Mouse (Mus musculus) lung, postnatal 10 days (tissue): ENCODE data around the gene Dgcr8.

ENCODE experiments used
- DNase-seq: peaks from one replicate; pipeline ENCODE4 v3.0.0; 2021

The Dgcr8 gene

DNA sequence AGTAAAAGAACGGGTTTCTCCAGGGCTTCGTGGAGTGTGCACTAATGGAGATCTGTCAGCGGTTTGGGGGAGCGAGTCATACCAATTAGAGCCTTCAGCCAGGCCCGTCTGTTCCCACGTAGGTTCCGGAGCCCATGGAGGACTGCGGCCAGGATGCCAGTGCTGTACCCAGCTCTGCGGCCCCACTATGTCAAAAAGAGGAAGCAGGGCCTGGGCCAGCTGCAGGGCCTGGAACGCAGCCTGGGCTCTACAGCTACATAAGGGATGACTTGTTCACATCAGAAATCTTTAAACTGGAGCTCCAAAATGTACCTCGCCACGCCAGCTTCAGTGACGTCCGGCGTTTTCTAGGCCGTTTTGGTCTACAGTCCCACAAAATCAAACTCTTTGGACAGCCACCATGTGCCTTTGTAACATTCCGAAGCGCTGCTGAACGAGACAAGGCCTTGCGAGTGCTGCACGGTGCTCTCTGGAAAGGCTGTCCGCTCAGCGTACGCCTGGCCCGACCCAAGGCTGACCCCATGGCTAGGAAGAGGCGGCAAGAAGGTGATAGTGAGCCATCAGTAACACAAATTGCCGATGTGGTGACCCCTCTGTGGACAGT lies 39.6 kb downstream of the Dgcr8 start:
- peak; percentile 41 for DNase-seq

DNA sequence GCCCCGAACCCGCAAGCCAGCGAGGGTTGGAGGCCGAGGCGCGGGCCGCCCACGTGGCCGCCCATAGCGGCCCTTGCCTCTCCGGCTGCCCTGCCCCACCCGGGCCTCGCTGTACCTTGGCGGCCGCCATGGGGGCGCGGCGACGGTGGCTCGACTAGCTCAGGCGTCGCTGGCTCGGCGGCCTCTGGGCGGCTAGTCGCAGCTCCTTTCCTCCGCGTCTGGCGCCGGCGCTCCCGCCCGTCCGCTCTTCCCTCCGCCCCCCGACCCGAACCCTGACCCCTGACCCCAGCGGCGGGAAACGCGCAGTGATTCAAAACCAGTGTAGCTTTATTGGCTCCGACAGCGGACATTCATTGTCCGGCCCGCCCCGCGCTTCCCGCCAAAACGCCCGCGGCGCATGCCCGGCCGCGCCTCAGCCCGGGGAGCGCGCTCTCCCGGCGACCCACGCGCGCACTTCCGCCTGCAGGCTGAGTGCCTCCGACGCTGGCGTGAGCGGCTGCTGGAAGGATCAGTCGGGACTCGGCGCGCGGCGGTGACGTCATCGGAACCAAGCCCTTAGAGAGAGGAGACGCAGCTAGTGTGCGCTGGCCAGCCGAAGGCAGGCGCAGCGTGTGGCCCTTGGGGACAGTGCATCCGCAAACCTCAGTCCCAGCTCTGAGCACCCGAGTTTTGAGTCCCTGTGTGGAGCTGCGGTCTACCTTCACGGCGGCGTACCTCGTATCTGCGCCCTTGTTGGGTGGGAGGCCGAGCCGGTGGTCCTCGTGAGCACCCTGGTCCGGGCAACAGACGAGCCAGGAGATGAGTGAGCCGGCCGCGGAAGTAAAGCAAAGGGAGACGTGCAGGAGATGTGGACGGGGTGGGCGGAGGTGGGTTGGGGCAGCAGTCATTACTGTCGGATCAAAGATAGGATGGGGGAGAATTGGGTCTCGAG lies 40.3 kb downstream of the Dgcr8 start, which contains the start of the genes Trmt2a and Ranbp1:
Gene Trmt2a, plus strand, starts transcription at position 247 of the 931 bp plus-strand sequence.
Gene Ranbp1, minus strand, starts transcription at position 300 of the 931 bp plus-strand sequence.
- peak; percentile 99 for DNase-seq

DNA sequence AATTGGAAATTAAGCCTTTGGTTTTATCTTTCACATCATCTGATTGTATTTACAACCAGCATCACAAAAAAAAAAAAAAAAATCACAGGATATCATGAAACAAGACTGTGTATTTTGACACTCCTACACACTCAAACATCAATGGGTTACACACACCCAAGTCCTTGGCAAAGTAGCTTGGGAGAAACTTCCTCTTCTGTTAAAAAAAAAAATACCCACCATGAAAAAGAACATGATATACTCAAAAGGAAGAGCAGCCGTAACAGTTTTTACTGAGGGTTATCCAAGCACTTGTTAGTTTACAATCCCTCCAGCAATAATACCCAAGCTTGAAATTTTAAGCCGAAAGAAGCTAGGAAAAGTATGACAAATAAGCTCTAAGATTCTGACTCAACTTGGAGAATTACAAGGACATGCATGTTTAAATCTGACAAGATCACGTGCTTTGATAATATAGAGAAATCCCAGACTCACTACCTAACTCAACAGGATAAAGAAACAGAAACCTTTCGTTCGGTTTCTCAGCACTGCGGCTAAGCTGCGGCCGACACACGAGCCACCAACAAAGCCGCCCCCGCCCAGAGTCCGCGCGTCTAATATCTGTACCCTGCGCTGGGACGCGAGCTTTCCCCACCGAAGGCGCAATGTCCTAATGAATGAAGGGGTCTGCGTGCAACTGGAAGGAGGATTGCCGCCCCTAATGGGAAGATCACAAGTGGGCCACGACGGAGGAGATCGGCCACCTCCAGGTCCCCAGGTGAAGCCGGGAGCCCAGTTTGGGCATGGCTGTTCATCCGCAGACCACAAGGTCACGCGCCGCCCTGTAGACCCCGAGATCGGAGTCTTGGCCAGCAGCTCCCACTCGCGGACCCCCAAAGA lies 41.3 kb downstream of the Dgcr8 start:
- DNase-seq = no peak

DNA sequence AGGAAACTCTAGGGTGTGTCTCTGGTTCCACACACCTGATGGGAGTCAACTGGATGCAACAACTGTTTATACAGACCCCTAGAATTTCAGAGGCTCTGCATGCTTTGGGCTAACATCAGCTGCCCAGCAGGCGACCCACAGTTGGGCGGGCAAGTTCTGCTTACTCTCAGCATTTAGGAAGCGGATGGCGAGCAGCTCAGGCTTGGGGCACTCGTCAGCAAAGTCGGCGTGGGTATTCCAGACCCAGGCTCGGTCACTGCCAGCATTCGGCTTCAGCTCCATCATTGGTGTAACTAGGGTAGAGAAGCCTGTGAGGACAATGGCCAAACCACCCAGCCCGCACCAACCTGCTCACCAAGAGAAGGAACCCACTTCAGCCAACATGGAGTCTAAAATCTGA lies 47.5 kb downstream of the Dgcr8 start:
- DNase-seq = no peak

DNA sequence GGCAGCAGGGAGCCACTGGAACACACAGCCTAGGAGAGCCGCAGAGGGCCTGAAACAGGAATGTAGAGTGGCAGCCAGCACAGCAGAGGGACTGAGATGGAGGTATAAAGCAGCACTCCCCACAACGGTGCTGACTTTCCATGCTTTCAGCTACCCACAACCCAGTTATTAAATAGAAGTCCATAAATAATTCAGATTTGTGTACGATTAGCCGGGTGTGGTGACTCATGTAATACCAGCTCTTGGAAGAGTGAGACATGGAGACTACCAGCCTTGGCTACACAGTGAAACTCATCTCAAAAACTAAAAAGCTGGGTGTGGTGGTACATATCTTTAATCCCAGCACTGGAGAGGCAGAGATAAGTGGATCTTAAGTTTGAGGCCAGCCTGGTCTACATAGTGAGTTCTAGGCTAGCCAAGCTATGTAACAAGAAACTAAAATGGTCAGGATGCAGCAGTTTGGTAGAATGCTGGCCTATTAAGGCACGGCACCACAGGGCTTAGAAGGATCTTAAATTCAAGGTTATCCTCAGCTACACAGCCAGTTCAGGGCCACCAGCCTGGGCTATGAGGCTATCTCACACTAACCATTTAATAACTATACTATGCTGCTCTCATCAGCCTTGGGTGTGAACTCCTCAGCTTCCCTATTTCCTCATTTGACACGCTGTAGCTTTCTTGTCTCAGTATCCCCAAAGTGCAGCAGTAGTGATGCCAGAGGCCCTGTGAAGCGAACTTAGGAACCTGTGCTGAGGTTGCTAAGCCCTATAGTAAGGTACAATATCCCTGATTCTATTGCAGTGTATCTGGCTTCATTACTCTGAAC lies 52.2 kb downstream of the Dgcr8 start:
- no peak for DNase-seq

DNA sequence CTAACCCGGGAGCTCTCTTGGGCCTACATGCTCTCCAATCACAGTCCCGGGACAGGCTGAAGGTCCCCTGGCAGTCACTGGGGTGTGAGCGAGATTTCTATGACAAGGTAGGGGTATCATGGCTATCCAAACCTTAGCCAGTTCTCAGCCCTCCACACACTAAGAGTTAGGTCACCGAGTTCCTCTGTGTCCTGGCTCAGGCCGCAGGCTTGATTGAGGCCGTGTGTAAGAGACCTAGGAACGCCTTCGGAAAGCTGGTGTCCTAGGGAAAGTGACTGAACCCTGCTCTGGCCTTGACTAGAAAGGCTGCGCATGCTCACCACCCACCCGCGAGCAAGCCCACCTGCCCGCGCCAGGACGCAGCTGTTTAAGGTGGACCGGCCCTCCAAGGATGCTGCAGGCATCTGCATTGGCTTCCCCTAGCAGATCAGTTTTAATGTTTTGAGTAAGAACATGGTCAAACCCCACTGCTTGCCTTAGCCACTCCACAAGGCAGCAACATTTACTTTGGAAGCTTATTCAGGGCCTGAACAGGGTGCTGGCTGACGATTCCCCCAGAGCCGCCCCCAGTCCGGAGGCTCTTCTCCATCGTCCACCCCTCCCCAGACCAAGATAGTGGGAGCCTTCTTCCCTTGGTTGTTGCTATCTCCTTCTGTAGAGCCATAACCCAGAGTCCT lies 53.5 kb downstream of the Dgcr8 start:
- peak; percentile 69 for DNase-seq

DNA sequence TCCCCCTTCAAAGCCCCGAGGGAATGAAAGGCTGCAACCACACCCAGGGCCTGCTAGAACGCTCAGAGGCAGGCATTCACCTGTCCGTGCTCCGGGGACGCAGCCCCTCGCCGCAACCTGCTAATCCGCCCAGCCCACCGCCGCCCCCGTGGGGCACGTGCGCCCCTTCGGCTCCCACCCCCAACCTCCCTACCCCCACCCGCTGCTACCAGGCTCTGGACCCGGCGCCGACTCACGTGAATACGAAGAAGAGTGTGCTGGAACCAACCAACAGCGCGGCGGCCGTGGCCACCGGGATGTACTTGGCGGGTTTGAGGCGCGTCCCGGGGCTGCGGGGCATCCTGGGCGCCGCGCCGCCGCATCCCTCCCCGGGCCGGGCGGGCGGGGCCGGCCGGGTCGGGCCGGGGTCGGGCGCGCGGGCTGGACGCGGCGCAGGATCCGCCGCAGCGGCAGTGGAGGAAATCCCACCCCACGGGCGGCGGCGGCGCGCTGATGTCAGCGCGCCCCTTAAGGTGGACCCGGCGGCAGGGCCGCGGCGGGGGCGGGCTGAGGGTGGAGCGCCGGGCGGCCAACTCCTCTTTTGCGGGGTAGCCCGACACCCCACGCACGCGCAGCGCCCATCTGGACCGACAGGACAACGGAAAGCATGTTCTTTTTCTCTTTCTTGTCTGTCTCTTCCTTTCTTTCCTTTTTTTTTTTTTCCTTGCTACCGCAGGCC lies 54.2 kb downstream of the Dgcr8 start, which contains the start of gene Zdhhc8:
Gene Zdhhc8, minus strand, starts transcription at position 466 of the 718 bp plus-strand sequence.
- peak; percentile 85 for DNase-seq

DNA sequence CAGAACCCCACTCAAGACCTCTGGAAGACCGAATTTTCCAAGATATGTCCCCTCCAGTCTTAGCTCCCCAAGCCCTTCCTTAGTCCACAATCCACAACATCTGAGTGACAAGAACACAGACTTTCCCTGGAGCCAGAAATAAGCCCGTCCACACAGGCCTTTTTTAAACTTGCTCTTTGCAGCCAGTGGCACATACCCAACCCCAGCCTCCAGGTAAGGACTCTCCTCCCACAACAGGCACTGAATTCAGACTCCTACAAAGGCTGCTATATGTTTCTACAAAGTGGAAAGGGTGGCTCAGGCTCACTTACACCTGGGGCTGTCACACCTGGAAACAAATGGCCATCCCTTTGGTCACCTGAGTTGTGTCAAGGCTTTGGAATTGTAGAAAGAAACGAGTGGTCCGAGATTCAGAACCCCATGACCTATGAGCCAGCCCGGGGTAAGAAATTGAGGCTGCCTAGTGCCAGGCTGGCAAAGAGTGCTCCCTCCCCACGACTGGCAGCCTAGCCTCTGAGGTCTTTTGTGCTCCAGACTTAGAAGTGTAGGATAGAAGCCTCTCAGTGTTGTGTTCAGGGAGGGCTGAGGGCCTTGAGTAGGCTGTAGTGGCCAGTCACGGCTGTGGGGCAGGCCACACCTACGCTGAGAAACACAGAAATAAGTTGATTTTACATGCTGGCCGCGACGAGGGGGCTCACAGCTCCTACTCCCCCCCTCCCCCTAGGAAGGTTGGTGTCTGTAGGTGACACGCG lies 55.0 kb downstream of the Dgcr8 start:
- DNase-seq = peak; percentile 21

DNA sequence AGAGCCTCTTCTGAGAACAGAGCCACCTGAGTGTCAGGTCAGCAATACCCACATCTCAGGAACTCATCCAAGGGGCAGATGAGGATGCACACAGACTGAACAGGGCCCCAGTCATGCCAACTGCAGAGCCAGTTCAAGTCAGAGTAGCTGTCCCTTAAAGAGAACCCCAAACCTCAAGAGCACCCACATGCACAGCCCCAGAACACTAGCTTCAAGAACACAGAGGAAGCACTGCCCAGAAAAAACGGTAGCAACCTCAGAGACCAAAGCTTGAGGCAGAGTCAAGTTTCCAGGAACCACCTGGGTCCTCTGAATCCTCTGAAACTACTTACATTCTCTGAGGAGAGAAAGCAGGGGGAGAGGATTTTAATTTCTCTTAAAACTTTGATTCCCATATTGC lies 55.6 kb downstream of the Dgcr8 start:
- DNase-seq = no peak

DNA sequence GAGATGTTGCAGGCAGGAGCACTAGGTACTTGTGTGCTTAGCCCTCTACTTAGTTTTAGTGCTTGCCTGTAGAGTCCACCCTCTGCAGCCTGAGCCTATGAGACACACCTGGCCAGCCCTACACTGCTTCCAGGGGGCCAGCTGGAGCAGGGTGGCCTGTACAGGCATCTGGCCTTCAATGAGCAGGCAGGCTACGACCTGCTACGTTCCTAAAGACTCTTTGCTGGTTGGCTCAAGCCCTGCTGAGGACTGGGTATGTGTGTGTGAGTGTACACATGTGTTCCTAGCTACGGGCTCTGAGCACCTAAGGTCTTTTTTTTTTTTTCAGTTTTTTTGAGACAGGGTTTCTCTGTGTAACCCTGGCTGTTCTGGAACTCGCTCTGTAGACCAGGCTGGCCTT lies 57.6 kb downstream of the Dgcr8 start:
- no peak for DNase-seq

DNA sequence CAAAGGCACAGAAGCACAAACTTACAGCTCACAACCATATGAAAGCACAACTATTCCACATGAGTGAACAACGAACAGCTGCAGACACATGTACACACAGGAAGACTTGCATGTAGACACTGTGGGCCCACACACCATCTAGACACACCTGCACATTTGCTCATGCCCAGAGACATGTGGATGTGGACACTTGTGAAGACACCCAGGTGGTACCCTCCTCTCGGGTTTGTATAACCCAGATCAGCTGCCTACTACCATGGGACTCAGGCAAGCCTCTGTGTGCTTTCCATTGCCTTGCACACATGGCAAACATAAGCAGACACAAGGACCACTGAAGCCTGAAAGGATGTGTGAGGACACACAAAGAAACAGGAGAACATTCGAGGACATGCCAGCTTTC lies 58.0 kb downstream of the Dgcr8 start:
- no peak for DNase-seq

DNA sequence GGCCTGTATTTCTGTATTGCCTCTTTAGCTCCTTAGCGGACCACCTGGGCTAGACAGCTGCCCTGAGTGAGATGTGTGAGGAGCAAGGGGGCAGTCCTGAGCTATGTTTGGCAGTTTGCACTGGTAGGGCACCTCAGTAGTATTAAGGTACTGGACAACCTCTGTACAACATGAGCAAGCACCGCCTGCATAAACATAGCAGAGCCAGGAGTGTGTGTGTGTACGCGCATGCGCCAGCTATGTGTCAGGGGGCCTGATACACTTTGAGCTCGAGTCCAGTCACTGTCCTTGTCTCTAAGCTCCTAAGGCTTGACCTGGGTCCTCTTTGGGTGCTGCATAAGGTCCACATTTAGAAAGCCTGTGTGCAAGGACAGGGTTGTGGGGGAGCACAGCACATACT lies 58.4 kb downstream of the Dgcr8 start:
- no peak for DNase-seq

DNA sequence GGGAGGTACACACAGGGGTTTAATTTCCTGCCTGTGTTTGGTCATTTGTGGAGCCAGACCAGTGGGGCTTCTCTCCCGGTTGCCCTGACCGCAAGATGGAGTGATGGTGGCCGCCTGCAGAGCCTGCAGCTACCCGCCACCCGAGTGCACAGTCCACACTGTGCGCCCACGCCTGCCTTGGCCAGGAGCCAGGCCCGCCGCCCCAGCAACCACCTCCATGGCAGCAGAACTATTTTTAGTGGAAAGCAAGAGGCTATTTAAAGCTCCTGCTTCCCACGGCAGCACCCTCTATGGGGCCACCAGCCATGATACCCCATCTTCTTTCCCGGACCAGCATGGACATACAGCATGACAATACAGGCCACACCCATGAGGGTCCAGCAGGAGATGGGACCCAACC lies 59.4 kb downstream of the Dgcr8 start:
- peak; percentile 33 for DNase-seq

DNA sequence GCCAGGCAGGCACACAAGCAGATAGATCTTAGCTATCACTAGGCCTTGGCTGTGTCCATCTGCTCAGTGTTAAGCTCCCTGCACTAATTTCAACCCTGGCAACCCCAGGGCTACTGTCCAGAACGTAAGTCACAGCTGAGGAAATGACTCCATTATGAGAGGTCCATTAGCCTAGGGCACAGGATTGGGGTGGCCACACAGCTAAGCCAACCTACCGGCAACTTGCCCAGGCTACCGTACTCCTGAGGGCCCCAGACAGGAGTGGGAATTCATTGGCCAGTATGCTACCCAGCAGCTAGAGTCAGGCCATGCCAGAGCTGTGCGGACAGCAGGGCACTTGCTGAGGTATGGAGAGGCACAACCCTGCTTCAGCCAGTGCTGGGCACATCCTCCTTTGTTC lies 60.2 kb downstream of the Dgcr8 start:
- DNase-seq = no peak

DNA sequence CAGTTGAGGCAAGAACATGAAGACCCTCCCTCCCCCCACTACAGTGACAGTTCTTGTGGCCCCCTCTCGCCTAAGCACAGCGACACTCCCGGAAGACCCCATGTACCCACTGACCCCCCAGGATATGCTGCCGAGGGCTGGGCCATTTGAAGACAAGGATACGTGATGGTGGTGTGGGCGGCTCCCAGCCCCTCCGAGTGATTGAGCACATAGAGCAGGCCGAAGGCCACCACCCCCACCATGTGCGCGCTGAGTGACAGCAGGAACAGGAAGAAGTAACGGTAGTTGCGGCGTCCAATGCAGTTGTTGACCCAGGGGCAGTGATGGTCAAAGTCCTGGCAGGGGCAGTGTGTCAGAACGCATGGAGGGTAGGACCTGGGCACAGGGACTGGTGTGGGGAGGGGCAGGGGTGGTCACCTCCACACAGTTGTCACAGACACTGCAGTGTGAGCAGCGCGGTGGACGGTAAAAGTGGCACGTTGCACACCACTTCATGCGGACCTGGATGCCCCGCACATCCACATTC lies 61.1 kb downstream of the Dgcr8 start:
- DNase-seq = no peak

DNA sequence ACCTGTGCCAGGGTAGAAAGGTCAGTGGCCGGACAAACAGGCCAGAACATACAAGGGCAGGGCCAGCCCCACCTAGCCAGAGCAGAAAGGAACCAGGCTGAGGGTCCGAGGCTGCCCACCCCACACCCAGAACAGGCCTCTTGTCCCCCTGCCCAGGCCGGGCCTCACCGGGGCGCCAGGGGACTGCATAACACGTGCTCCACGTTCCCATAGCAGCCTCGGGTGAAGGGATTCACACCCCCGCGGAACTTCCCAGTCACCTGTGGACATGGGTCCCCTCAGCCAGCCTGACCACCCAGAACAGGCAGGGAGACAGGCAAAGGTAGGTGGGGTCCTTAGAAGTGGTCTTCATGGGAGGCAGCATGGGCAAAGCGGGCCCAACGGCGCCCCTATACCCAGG lies 61.9 kb downstream of the Dgcr8 start:
- no peak for DNase-seq

DNA sequence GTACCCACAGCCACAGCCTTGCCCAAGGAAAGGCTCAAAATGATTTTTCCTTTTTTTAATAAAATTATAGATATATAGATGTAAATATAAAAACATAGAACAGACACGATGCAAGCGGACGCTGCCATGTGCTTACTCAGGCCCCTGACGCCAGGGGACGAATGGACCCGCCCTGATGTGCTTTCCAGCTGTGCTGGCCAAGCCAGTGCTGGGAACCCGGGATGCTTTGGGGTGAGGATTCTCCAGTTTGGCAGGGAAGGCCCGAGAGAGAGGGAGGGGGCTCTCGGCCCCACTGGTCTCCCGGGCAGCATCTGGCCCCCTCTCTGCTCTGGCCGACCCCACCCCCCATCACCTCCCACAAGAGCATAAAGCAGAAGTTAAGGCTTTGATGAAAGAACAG lies 66.9 kb downstream of the Dgcr8 start:
- no peak for DNase-seq

DNA sequence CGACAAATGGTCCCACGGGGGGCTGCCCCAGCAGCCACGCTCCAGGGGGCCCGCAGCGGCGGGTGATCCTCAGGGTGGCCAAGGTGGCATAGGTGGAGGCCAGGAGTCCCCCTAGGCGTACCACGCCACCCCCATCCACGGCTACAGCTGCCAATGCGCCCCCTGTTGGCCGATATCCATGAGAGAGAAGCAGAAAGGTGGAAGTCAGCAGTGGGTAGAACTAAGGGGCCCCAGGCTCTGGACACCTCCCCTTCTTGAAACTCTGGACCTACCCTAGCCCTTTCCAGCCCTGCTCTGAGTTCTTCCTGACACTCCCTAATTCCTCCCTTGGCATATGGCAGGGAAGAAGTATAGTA lies 67.5 kb downstream of the Dgcr8 start:
- DNase-seq = no peak

DNA sequence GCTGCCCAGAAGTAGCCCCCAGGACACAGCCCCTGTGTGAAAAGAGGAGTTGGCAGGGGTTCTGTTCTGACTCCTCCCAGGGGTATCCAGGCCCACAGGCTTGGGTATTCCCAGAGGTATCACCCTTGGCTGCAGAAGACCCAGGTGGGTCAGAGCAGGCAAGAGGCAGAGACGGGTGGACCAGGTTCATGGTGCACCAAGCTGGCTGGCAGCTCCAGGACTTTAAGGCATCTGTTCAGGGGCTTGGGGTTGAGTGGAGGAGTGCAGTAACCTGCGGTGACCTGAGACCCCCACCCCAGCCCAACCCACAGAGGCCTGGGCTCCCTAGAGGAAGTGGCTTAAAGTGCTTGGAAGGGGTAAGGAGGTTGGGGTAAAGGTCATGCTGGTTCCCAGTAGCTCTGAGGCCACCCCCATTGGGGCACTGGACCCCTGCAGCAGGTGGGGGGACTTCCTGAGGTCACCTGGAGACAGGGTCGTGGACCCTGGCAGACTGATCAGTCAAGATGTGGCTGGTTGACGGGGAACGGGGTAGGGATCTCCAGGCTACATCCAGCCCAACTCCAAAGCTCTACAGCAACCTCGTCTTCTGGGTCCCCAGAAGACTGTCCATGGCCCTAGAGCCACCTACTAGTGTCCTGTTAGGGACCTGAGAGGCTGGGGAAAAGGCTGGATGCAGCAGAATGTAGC lies 68.0 kb downstream of the Dgcr8 start:
- DNase-seq = no peak
